Mouse (Mus musculus) erythroblast, embryonic 14.5 days (primary cell): ENCODE measurements around the gene Chrm3.

ENCODE experiments used
- GATA1 ChIP-seq: IDR thresholded peaks from 2 replicates; pipeline ENCODE4 v1.6.1; 2012; ENCODE audit warnings: low read length, inconsistent platforms, mixed read lengths
- TAL1 ChIP-seq: IDR thresholded peaks from 3 replicates; pipeline ENCODE4 v1.6.1; 2012; ENCODE audit warnings: low read length, inconsistent platforms, mixed read lengths

DNA sequence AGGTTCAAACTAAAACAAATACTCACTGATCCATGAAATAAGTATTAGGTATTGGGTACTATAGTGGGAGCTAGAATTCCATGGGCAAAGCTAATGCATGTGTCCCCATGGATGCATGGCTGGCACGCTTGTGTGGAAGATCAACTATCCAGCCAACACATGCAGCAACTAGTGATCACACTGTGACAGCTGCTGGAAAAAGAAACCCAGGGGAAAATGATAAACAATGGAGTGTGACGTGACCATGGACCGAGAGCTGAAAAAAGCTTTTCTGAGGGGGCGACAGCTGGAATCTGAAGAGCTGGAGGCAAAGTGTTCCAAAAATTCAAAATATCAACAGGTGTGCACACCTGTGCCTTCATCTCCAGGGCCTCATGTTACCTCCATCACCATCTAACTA is 120.8 kb downstream of the Chrm3 start:
- TF ChIP-seq TAL1 (no peak), GATA1 (no peak)
